Mouse (Mus musculus): ENCODE results near the gene Gm21693.
"Not testable (repeated sequence)": the region's sequence is repeated elsewhere in the genome, so short reads cannot be mapped to it uniquely, and the experiment has no call there.

Gene Gm21693

DNA sequence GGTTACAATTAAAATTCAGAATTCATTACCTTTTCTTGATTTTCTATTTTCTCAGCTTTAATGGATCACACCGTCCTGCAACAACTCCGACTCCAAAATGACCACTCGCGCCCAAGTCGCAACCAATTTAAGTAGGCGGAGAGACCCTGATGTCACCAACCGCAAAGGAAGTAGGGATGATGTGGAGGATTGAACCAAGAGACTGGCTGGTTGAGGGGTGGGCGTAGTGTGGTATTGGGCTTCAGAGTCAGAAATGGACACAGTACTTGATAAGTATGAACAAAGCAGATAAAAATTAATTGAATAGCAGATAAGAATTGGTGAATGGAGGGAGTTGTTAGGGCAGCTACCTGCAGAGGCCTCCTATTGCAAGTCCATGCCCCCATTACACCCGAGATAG lies at the start of gene Gm21693:
Gm21693 (minus strand) TSS at position 101 of the 400 bp plus-strand sequence.
- DNase-seq: not testable (repeated sequence)

DNA sequence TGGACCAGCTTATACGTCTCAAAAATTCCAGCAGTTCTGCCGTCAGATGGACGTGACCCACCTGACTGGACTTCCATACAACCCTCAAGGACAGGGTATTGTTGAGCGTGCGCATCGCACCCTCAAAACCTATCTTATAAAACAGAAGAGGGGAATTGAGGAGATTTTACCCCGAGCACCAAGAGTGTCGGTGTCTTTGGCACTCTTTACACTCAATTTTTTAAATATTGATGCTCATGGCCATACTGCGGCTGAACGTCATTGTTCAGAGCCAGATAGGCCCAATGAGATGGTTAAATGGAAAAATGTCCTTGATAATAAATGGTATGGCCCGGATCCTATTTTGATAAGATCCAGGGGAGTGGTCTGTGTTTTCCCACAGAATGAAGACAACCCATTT lies 4.5 kb downstream of the Gm21693 start:
- DNase-seq: peak in 1 of 2 experiments; percentile 3

DNA sequence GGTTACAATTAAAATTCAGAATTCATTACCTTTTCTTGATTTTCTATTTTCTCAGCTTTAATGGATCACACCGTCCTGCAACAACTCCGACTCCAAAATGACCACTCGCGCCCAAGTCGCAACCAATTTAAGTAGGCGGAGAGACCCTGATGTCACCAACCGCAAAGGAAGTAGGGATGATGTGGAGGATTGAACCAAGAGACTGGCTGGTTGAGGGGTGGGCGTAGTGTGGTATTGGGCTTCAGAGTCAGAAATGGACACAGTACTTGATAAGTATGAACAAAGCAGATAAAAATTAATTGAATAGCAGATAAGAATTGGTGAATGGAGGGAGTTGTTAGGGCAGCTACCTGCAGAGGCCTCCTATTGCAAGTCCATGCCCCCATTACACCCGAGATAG lies 38.8 kb downstream of the Gm21693 start, which contains the start of gene Gm21677:
Gm21677 (minus strand) TSS at position 101 of the 400 bp plus-strand sequence.
- DNase-seq: not testable (repeated sequence)

All from lung, postnatal 4 days (tissue).